10 mouse cellular contexts compared by ENCODE assay signal in genomic region chr4:155654183-155654455, GRCm38 (mm10). TPM values are rescaled to one million over a fixed set of nuclear protein-coding genes. Genes with fewer than 3 reads are reported as not detected.
DNase-seq lines count a peak whose midpoint lies in the region; ATAC-seq and TF ChIP-seq lines count a peak whose summit lies in the region.
"Had no signal": no experiment of that assay in that cellular context is flagged by ENCODE, and none has a peak within 500 bp of the region (broad histone marks: within the 10 kb centered on the region; RNA-seq: fewer than 3 reads in every experiment).

No protein-coding gene starts in this region.

- no peaks in the 10 kb centered on the region for H3K9me3 ChIP-seq in liver, embryonic 11.5 days (ENCODE audit: control insufficient read depth, low read length)
- H3K9me3 ChIP-seq in embryonic facial prominence, embryonic 15.5 days (replicated peaks): no peaks in the 10 kb centered on the region
- no peaks in the 10 kb centered on the region for H3K9me3 ChIP-seq in intestine, postnatal 0 days (ENCODE audit: control insufficient read depth)
- H3K9me3 ChIP-seq in neural tube, embryonic 12.5 days: no peaks in the 10 kb centered on the region

- intact Hi-C loops in gastrocnemius, postnatal 14 days (cut with DNase I; ENCODE audit: low total_unique reads): no loop called here

- H3K27me3 ChIP-seq in liver, embryonic 11.5 days (replicated peaks; ENCODE audit: control insufficient read depth, insufficient read depth, low read length): peaks cover 47% of the 10 kb centered on the region
- peaks cover 33% of the 10 kb centered on the region for H3K27me3 ChIP-seq in embryonic facial prominence, embryonic 15.5 days
- 0 out of 2 replicates have a peak, but pooled peaks cover 10% of the 10 kb centered on the region for H3K27me3 ChIP-seq in intestine, postnatal 0 days (replicated peaks; ENCODE audit: control insufficient read depth, insufficient read depth, low read length)
- H3K27me3 ChIP-seq in neural tube, embryonic 12.5 days (replicated peaks): peaks cover 64% of the 10 kb centered on the region

- 6% methylated on average over 6 of the region's 6 CpGs for WGBS in liver, embryonic 11.5 days
- WGBS in embryonic facial prominence, embryonic 15.5 days: 4% methylated on average over 6 of the region's 6 CpGs
- WGBS in intestine, postnatal 0 days: 6% methylated on average over 6 of the region's 6 CpGs
- 5% methylated on average over 6 of the region's 6 CpGs for WGBS in neural tube, embryonic 12.5 days

- no peak for DNase-seq in liver, embryonic 11.5 days (ENCODE audit: low spot score)
- no peak for DNase-seq in liver
- no peak for DNase-seq in gastrocnemius, postnatal 14 days
- DNase-seq in frontal cortex, adult 2 months (ENCODE audit: extremely low spot score in 1 of 2, low spot score in 1 of 2): no peak
- no peak for DNase-seq in adrenal gland, postnatal 36 days

- H3K4me2 ChIP-seq in liver, embryonic 11.5 days: peak overlapping the region; percentile 80
- peak overlapping the region; percentile 94 for H3K4me2 ChIP-seq in embryonic facial prominence, embryonic 15.5 days (replicated peaks)
- H3K4me2 ChIP-seq in intestine, postnatal 0 days (replicated peaks; ENCODE audit: low read depth): peak overlapping the region; percentile 89
- peak overlapping the region; percentile 73 for H3K4me2 ChIP-seq in neural tube, embryonic 12.5 days (replicated peaks)

- H3K9ac ChIP-seq in liver, embryonic 11.5 days (ENCODE audit: low read depth, low read length): no peak overlapping the region; the same call in 1 of the 2 replicates
- H3K9ac ChIP-seq in embryonic facial prominence, embryonic 15.5 days: peak overlapping the region; percentile 37
- H3K9ac ChIP-seq in intestine, postnatal 0 days (ENCODE audit: low read depth, low read length): peak overlapping the region; percentile 60
- no peak overlapping the region for H3K9ac ChIP-seq in neural tube, embryonic 12.5 days

- peak overlapping the region; percentile 48 for H3K4me3 ChIP-seq in liver, embryonic 11.5 days (ENCODE audit: low read depth, low read length)
- peak overlapping the region; percentile 51 for H3K4me3 ChIP-seq in embryonic facial prominence, embryonic 15.5 days (replicated peaks)
- peak overlapping the region; percentile 43 for H3K4me3 ChIP-seq in intestine, postnatal 0 days (ENCODE audit: low read depth, low read length)
- peak overlapping the region; percentile 38 for H3K4me3 ChIP-seq in neural tube, embryonic 12.5 days

- TF ChIP-seq CTCF in intestine, postnatal 0 days (IDR thresholded peaks at IDR 0.05; ENCODE audit: low read depth): no peak

- peaks cover 29% of the 10 kb centered on the region for H3K4me1 ChIP-seq in liver, embryonic 11.5 days (replicated peaks; ENCODE audit: control insufficient read depth, insufficient read depth, low read length)
- H3K4me1 ChIP-seq in embryonic facial prominence, embryonic 15.5 days: peaks cover 40% of the 10 kb centered on the region
- peaks cover 17% of the 10 kb centered on the region for H3K4me1 ChIP-seq in intestine, postnatal 0 days (replicated peaks; ENCODE audit: control insufficient read depth, insufficient read depth, low read length)
- peaks cover 28% of the 10 kb centered on the region for H3K4me1 ChIP-seq in neural tube, embryonic 12.5 days

- H3K36me3 ChIP-seq in liver, embryonic 11.5 days (ENCODE audit: control insufficient read depth, insufficient read depth, low read length): peaks cover 17% of the 10 kb centered on the region
- peaks cover 53% of the 10 kb centered on the region for H3K36me3 ChIP-seq in embryonic facial prominence, embryonic 15.5 days
- peaks cover 51% of the 10 kb centered on the region for H3K36me3 ChIP-seq in intestine, postnatal 0 days (ENCODE audit: control insufficient read depth, insufficient read depth)
- H3K36me3 ChIP-seq in neural tube, embryonic 12.5 days: peaks cover 49% of the 10 kb centered on the region

- ATAC-seq in liver, embryonic 11.5 days (replicated peaks; ENCODE audit: low FRiP score): no peak
- no peak for ATAC-seq in embryonic facial prominence, embryonic 15.5 days (ENCODE audit: insufficient number of reproducible peaks, low FRiP score, low TSS enrichment, low read depth)
- no peak for ATAC-seq in intestine, postnatal 0 days
- no peak for ATAC-seq in neural tube, embryonic 12.5 days (ENCODE audit: low FRiP score, low read depth)

- H3K27ac ChIP-seq in liver, embryonic 11.5 days (ENCODE audit: low read depth, low read length): no peak overlapping the region
- H3K27ac ChIP-seq in embryonic facial prominence, embryonic 15.5 days (replicated peaks): no peak overlapping the region
- H3K27ac ChIP-seq in intestine, postnatal 0 days (ENCODE audit: low read depth, low read length): 0 out of 2 replicates have a peak overlapping the region, but pooled peaks have one; percentile 74
- no peak overlapping the region for H3K27ac ChIP-seq in neural tube, embryonic 12.5 days

RNA-seq across cellular contexts. Expression of gene Mmp23, which starts 0.9 kb away (rescaled TPM):
- 13.6 and 13.7 TPM in 2 replicates for polyA plus RNA-seq in liver, embryonic 11.5 days (2014; fragmentation: Nextera tagmentation; extraction: Ambion mirVana)
- 38.5 and 39.0 TPM in 2 replicates for polyA plus RNA-seq in embryonic facial prominence, embryonic 15.5 days (2015; fragmentation: Nextera tagmentation; extraction: Ambion mirVana)
- polyA plus RNA-seq in intestine, postnatal 0 days (2015; fragmentation: Nextera tagmentation; extraction: Ambion mirVana): 31.3 and 37.0 TPM in 2 replicates
- polyA plus RNA-seq in neural tube, embryonic 12.5 days (2016; fragmentation: Nextera tagmentation; extraction: Ambion mirVana): 3.9 and 4.3 TPM in 2 replicates
- 10 to 100 TPM in 1 of 2 experiments, 1 to 10 TPM in 1; 8.0 to 11.4 TPM for total RNA-seq in gastrocnemius, postnatal 14 days (2021)
- 4.6 TPM in 2 replicates for polyA plus RNA-seq in frontal cortex, adult 2 months (2012; rRNA removed)
- 1 to 10 TPM; 5.5 to 8.9 TPM for total RNA-seq in adrenal gland, postnatal 36 days (2021)

RNA-seq across cellular contexts. Expression of gene Gm10563, which starts 8.9 kb away (rescaled TPM):
- polyA plus RNA-seq in liver, embryonic 11.5 days (2014; fragmentation: Nextera tagmentation; extraction: Ambion mirVana): not detected in 2 replicates
- polyA plus RNA-seq in embryonic facial prominence, embryonic 15.5 days (2015; fragmentation: Nextera tagmentation; extraction: Ambion mirVana): not detected in 2 replicates
- polyA plus RNA-seq in intestine, postnatal 0 days (2015; fragmentation: Nextera tagmentation; extraction: Ambion mirVana): not detected in 2 replicates
- not detected in 2 replicates for polyA plus RNA-seq in neural tube, embryonic 12.5 days (2016; fragmentation: Nextera tagmentation; extraction: Ambion mirVana)
- not detected for total RNA-seq in gastrocnemius, postnatal 14 days (2021)
- polyA plus RNA-seq in frontal cortex, adult 2 months (2012; rRNA removed): not detected in 2 replicates
- not detected for total RNA-seq in adrenal gland, postnatal 36 days (2021)
- total RNA-seq: gastrocnemius, adult 8-10 months; neutrophil, adult 5-6 weeks had no signal

RNA-seq across cellular contexts. Expression of gene Mib2, which starts 14.9 kb away (rescaled TPM):
- 10.4 and 12.2 TPM in 2 replicates for polyA plus RNA-seq in liver, embryonic 11.5 days (2014; fragmentation: Nextera tagmentation; extraction: Ambion mirVana)
- polyA plus RNA-seq in embryonic facial prominence, embryonic 15.5 days (2015; fragmentation: Nextera tagmentation; extraction: Ambion mirVana): 36.3 and 36.8 TPM in 2 replicates
- 8.2 and 10.5 TPM in 2 replicates for polyA plus RNA-seq in intestine, postnatal 0 days (2015; fragmentation: Nextera tagmentation; extraction: Ambion mirVana)
- polyA plus RNA-seq in neural tube, embryonic 12.5 days (2016; fragmentation: Nextera tagmentation; extraction: Ambion mirVana): 33.8 and 38.1 TPM in 2 replicates
- total RNA-seq in gastrocnemius, postnatal 14 days (2021): 10 to 100 TPM; 11.3 to 13.3 TPM
- 136 and 143 TPM in 2 replicates for polyA plus RNA-seq in frontal cortex, adult 2 months (2012; rRNA removed)
- 10 to 100 TPM; 43.6 to 48.9 TPM for total RNA-seq in adrenal gland, postnatal 36 days (2021)

RNA-seq across cellular contexts. Expression of gene Cdk11b, which starts 29.5 kb away (rescaled TPM):
- polyA plus RNA-seq in liver, embryonic 11.5 days (2014; fragmentation: Nextera tagmentation; extraction: Ambion mirVana): 57.9 and 64.9 TPM in 2 replicates
- polyA plus RNA-seq in embryonic facial prominence, embryonic 15.5 days (2015; fragmentation: Nextera tagmentation; extraction: Ambion mirVana): 62.1 and 65.6 TPM in 2 replicates
- polyA plus RNA-seq in intestine, postnatal 0 days (2015; fragmentation: Nextera tagmentation; extraction: Ambion mirVana): 60.3 and 73.0 TPM in 2 replicates
- 76.8 and 79.5 TPM in 2 replicates for polyA plus RNA-seq in neural tube, embryonic 12.5 days (2016; fragmentation: Nextera tagmentation; extraction: Ambion mirVana)
- total RNA-seq in gastrocnemius, postnatal 14 days (2021): 10 to 100 TPM; 25.9 TPM
- polyA plus RNA-seq in frontal cortex, adult 2 months (2012; rRNA removed): 60.7 and 65.4 TPM in 2 replicates
- total RNA-seq in adrenal gland, postnatal 36 days (2021): 10 to 100 TPM; 42.5 to 52.6 TPM

RNA-seq across cellular contexts. Expression of gene Fndc10, which starts 40.0 kb away (rescaled TPM):
- polyA plus RNA-seq in liver, embryonic 11.5 days (2014; fragmentation: Nextera tagmentation; extraction: Ambion mirVana): 0.86 and 1.4 TPM in 2 replicates
- polyA plus RNA-seq in embryonic facial prominence, embryonic 15.5 days (2015; fragmentation: Nextera tagmentation; extraction: Ambion mirVana): 13.5 and 13.9 TPM in 2 replicates
- polyA plus RNA-seq in intestine, postnatal 0 days (2015; fragmentation: Nextera tagmentation; extraction: Ambion mirVana): 5.5 and 6.2 TPM in 2 replicates
- 10.6 and 11.6 TPM in 2 replicates for polyA plus RNA-seq in neural tube, embryonic 12.5 days (2016; fragmentation: Nextera tagmentation; extraction: Ambion mirVana)
- 1 to 10 TPM; 2.8 to 3.9 TPM for total RNA-seq in gastrocnemius, postnatal 14 days (2021)
- 52.0 and 57.4 TPM in 2 replicates for polyA plus RNA-seq in frontal cortex, adult 2 months (2012; rRNA removed)
- total RNA-seq in adrenal gland, postnatal 36 days (2021): 10 to 100 TPM; 31.3 to 59.8 TPM

Comparison
In these comparisons a context has a peak if more than half of its experiments do, and no peak if none do; other contexts are left out.
1. H3K9ac ChIP-seq: peak in embryonic facial prominence, embryonic 15.5 days (single experiment) and intestine, postnatal 0 days (single experiment); none in liver, embryonic 11.5 days (single experiment) and neural tube, embryonic 12.5 days (single experiment).
2. Peak in every context shown above with its lines, with median percentiles within 50 percentile points of each other: H3K4me2 ChIP-seq and H3K4me3 ChIP-seq.